Mouse (Mus musculus) mesoderm, embryonic 11.5 days (tissue): ENCODE measurements around the gene Parp11.
"Not testable (repeated sequence)": the region's sequence is repeated elsewhere in the genome, so short reads cannot be mapped to it uniquely, and the experiment has no call there.

ENCODE experiments used
- DNase-seq: peaks from one replicate; pipeline ENCODE4 v3.0.0-alpha.2; 2012; ENCODE audit warnings: low read depth, low spot score

Gene Parp11

GRCm38 (mm10) chr6:127495251-127495650 lies 48.6 kb downstream of the Parp11 start:
- no peak for DNase-seq

- no peak for DNase-seq
Observed at GRCm38 (mm10) chr6:127495876-127496275, 49.2 kb downstream of the Parp11 start.

GRCm38 (mm10) chr6:127496841-127497656 lies 50.4 kb downstream of the Parp11 start:
- no peak for DNase-seq

- DNase-seq: no peak
Observed at GRCm38 (mm10) chr6:127500119-127500518, 53.5 kb downstream of the Parp11 start.

- no peak for DNase-seq
Observed at GRCm38 (mm10) chr6:127500806-127501205, 54.2 kb downstream of the Parp11 start.

GRCm38 (mm10) chr6:127502530-127502929 lies 55.9 kb downstream of the Parp11 start:
- DNase-seq: peak; percentile 47

- not testable (repeated sequence) for DNase-seq
Observed at GRCm38 (mm10) chr6:127513776-127514175, 67.1 kb downstream of the Parp11 start.

- no peak for DNase-seq
Observed at GRCm38 (mm10) chr6:127521176-127521575, 74.5 kb downstream of the Parp11 start.

- DNase-seq: no peak
Observed at GRCm38 (mm10) chr6:127522326-127522725, 75.7 kb downstream of the Parp11 start.

GRCm38 (mm10) chr6:127524442-127524841 lies 77.8 kb downstream of the Parp11 start:
- DNase-seq: peak; percentile 87

GRCm38 (mm10) chr6:127528625-127529024 lies 82.0 kb downstream of the Parp11 start:
- DNase-seq: no peak

- no peak for DNase-seq
Observed at GRCm38 (mm10) chr6:127529451-127529850, 82.8 kb downstream of the Parp11 start.

- DNase-seq: no peak
Observed at GRCm38 (mm10) chr6:127530206-127530605, 83.6 kb downstream of the Parp11 start.

- no peak for DNase-seq
Observed at GRCm38 (mm10) chr6:127531412-127532205, 85.0 kb downstream of the Parp11 start.

- no peak for DNase-seq
Observed at GRCm38 (mm10) chr6:127532304-127532703, 85.7 kb downstream of the Parp11 start.

GRCm38 (mm10) chr6:127533766-127534165 lies 87.1 kb downstream of the Parp11 start:
- no peak for DNase-seq

- no peak for DNase-seq
Observed at GRCm38 (mm10) chr6:127537035-127537434, 90.4 kb downstream of the Parp11 start.

GRCm38 (mm10) chr6:127538118-127538517 lies 91.5 kb downstream of the Parp11 start:
- no peak for DNase-seq

- DNase-seq: no peak
Observed at GRCm38 (mm10) chr6:127539226-127539625, 92.6 kb downstream of the Parp11 start.

GRCm38 (mm10) chr6:127539659-127540058 lies 93.0 kb downstream of the Parp11 start:
- no peak for DNase-seq

- DNase-seq: no peak
Observed at GRCm38 (mm10) chr6:127540517-127540916, 93.9 kb downstream of the Parp11 start.

- DNase-seq: peak; percentile 89
Observed at GRCm38 (mm10) chr6:127541617-127542374, 95.2 kb downstream of the Parp11 start.
